Mouse (Mus musculus): ENCODE measurements around the gene Sun3. TPM values are rescaled to one million over a fixed set of nuclear protein-coding genes. Genes with fewer than 3 reads are reported as not detected.

The Sun3 gene
- polyA plus RNA-seq, 1 experiment from 2014 or later = 0.23 TPM

GRCm38 (mm10) chr11:8970509-8970908 is 78.3 kb downstream of the Sun3 start:
- H3K9ac ChIP-seq (ENCODE audit: low read depth, low read length) = no peak overlapping the region
- H3K36me3 ChIP-seq (ENCODE audit: control insufficient read depth, insufficient read depth, low read length) = no peaks in the 10 kb centered on the region
- no peak overlapping the region for H3K4me2 ChIP-seq (replicated peaks; ENCODE audit: low read depth, low read length)
- no peaks in the 10 kb centered on the region for H3K27me3 ChIP-seq (ENCODE audit: control insufficient read depth, insufficient read depth, low read length)
- no peaks in the 10 kb centered on the region for H3K9me3 ChIP-seq (ENCODE audit: control insufficient read depth, low read length)
- ATAC-seq (ENCODE audit: low FRiP score) = no peak
- no peak for DNase-seq (ENCODE audit: low spot score)
- 70% methylated on average over 9 of the region's 9 CpGs for WGBS
- H3K4me1 ChIP-seq (replicated peaks; ENCODE audit: control insufficient read depth, insufficient read depth, low read length) = no peaks in the 10 kb centered on the region
- H3K4me3 ChIP-seq (ENCODE audit: low read depth, low read length) = no peak overlapping the region
- no peak overlapping the region for H3K27ac ChIP-seq (ENCODE audit: low read depth, low read length)

DNA sequence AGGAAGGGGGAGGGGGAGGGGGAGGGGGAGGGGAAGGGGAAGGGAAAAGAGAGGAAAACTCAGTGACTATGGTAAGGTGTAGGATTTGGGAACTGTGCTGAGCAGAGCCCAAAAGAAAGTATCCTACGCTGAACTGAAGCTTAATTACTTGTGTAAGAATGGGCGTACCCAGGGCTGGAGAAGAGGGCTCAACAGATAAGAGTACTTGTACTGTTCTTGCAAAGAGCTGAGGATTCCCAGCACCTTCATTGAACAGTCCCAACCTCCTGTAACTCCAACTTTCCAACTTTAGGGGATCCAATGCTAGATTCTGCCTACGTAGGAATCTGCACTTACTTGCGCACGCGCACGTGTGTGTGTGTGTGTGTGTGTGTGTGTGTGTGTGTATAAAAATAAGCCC is 80.7 kb downstream of the Sun3 start:
- ATAC-seq (ENCODE audit: low FRiP score) = no peak
- H3K4me3 ChIP-seq (ENCODE audit: low read depth, low read length) = no peak overlapping the region
- no peaks in the 10 kb centered on the region for H3K36me3 ChIP-seq (ENCODE audit: control insufficient read depth, insufficient read depth, low read length)
- WGBS = 97% methylated on average over 7 of the region's 7 CpGs
- no peaks in the 10 kb centered on the region for H3K27me3 ChIP-seq (ENCODE audit: control insufficient read depth, insufficient read depth, low read length)
- H3K9me3 ChIP-seq (ENCODE audit: control insufficient read depth, low read length) = no peaks in the 10 kb centered on the region
- no peak overlapping the region for H3K27ac ChIP-seq (ENCODE audit: low read depth, low read length)
- H3K9ac ChIP-seq (ENCODE audit: low read depth, low read length) = no peak overlapping the region
- no peak for DNase-seq (ENCODE audit: low spot score)
- no peaks in the 10 kb centered on the region for H3K4me1 ChIP-seq (replicated peaks; ENCODE audit: control insufficient read depth, insufficient read depth, low read length)
- no peak overlapping the region for H3K4me2 ChIP-seq (replicated peaks; ENCODE audit: low read depth, low read length)

Other genes with a start within 250 kb of the Sun3 start
- gene Pkd1l1, start 75.7 kb downstream of the Sun3 start, polyA plus RNA-seq (2014; fragmentation: Nextera tagmentation; extraction: Ambion mirVana) = 0.07 TPM in 1 of 2 replicates, not detected in the other
- gene Hus1, start 37.8 kb downstream of the Sun3 start, polyA plus RNA-seq (2014; fragmentation: Nextera tagmentation; extraction: Ambion mirVana) = 16.9 and 19.0 TPM in 2 replicates
- 0.79 and 1.3 TPM in 2 replicates for gene Gm11992, start 397 bp downstream of the Sun3 start, polyA plus RNA-seq (2014; fragmentation: Nextera tagmentation; extraction: Ambion mirVana)
- 7.7 and 8.8 TPM in 2 replicates for gene Upp1, start 69.1 kb upstream of the Sun3 start, polyA plus RNA-seq (2014; fragmentation: Nextera tagmentation; extraction: Ambion mirVana)
- gene Abca13, start 143.0 kb upstream of the Sun3 start, polyA plus RNA-seq (2014; fragmentation: Nextera tagmentation; extraction: Ambion mirVana) = 0.01 TPM in 1 of 2 replicates, not detected in the other

Data from hindbrain, embryonic 11.5 days (tissue).